Mouse (Mus musculus): ENCODE measurements around the gene 1810024B03Rik.

- TF ChIP-seq CTCF (conservative IDR thresholded peaks at IDR 0.05; ENCODE audit: insufficient read depth, insufficient read length, low read depth, low read length), result no peak
- no peak for TF ChIP-seq POLR2A (IDR thresholded peaks at IDR 0.05; ENCODE audit: low read depth, low read length)
These were observed 17.2 kb upstream of the 1810024B03Rik start for GRCm38 (mm10) chr2:127225261-127225660.

Measured in kidney, adult 2 months (tissue).